Mouse (Mus musculus) limb, embryonic 12.5 days (tissue): ENCODE results near the gene Itgal. TPM values are rescaled to one million over a fixed set of nuclear protein-coding genes. Genes with fewer than 3 reads are reported as not detected.

Experiments
- polyA plus RNA-seq: library from polyadenylated mRNA; unstranded; fragments of >200 nt; fragmentation: Nextera tagmentation; extraction: Ambion mirVana; gene quantifications from 2 replicates; pipeline ENCODE4 v1.2.1, GENCODE M21; 2016

Itgal gene
- polyA plus RNA-seq, 1 experiment from 2014 or later = 0.39 TPM

Other genes starting within 250 kb of the Itgal start
- gene Zg16, start 208.9 kb upstream of the Itgal start, polyA plus RNA-seq = not detected in 2 replicates
- 1.4 and 1.8 TPM in 2 replicates for gene AI467606, start 204.9 kb upstream of the Itgal start, polyA plus RNA-seq
- gene Qprt, start 174.0 kb upstream of the Itgal start, polyA plus RNA-seq = 1.3 and 1.7 TPM in 2 replicates
- 0.26 TPM in 1 of 2 replicates, not detected in the other for gene Spn, start 158.4 kb upstream of the Itgal start, polyA plus RNA-seq
- gene Cd2bp2, start 100.2 kb upstream of the Itgal start, polyA plus RNA-seq = 86.5 and 91.8 TPM in 2 replicates
- 40.9 and 45.3 TPM in 2 replicates for gene Tbc1d10b, start 87.8 kb upstream of the Itgal start, polyA plus RNA-seq
- 142 and 145 TPM in 2 replicates for gene Mylpf, start 87.4 kb upstream of the Itgal start, polyA plus RNA-seq
- gene Zfp553, start 63.2 kb upstream of the Itgal start, polyA plus RNA-seq = 61.9 and 65.5 TPM in 2 replicates
- 34.1 and 35.9 TPM in 2 replicates for gene Sept1, start 63.1 kb upstream of the Itgal start, polyA plus RNA-seq
- gene Zfp771, start 52.0 kb upstream of the Itgal start, polyA plus RNA-seq = 79.5 and 84.1 TPM in 2 replicates
- 219 and 224 TPM in 2 replicates for gene Dctpp1, start 35.6 kb upstream of the Itgal start, polyA plus RNA-seq
- 89.5 and 92.3 TPM in 2 replicates for gene Sephs2, start 22.2 kb upstream of the Itgal start, polyA plus RNA-seq
- gene Zfp768, start 49.3 kb downstream of the Itgal start, polyA plus RNA-seq = 21.0 and 22.6 TPM in 2 replicates
- 9.2 and 10.1 TPM in 2 replicates for gene Zfp747, start 79.8 kb downstream of the Itgal start, polyA plus RNA-seq
- gene 9130019O22Rik, start 90.9 kb downstream of the Itgal start, polyA plus RNA-seq = 5.8 and 6.7 TPM in 2 replicates
- gene E430018J23Rik, start 97.4 kb downstream of the Itgal start, polyA plus RNA-seq = 6.4 and 7.0 TPM in 2 replicates
- 7.0 and 8.3 TPM in 2 replicates for gene Zfp764, start 110.6 kb downstream of the Itgal start, polyA plus RNA-seq
- 29.4 and 31.3 TPM in 2 replicates for gene Zfp688, start 125.8 kb downstream of the Itgal start, polyA plus RNA-seq
- gene Zfp689, start 152.9 kb downstream of the Itgal start, polyA plus RNA-seq = 16.8 and 17.8 TPM in 2 replicates
- gene Prr14, start 163.4 kb downstream of the Itgal start, polyA plus RNA-seq = 41.0 and 43.7 TPM in 2 replicates
- gene Fbrs, start 182.9 kb downstream of the Itgal start, polyA plus RNA-seq = 11.7 and 13.0 TPM in 2 replicates
- gene Srcap, start 215.7 kb downstream of the Itgal start, polyA plus RNA-seq = 77.2 and 79.4 TPM in 2 replicates
- 15.9 and 18.0 TPM in 2 replicates for gene Gm42715, start 223.3 kb downstream of the Itgal start, polyA plus RNA-seq